Mouse (Mus musculus) heart, embryonic 11.5 days (tissue): ENCODE results near the gene Dock6. TPM values are rescaled to one million over a fixed set of nuclear protein-coding genes. Genes with fewer than 3 reads are reported as not detected.

Experiments used
- ATAC-seq: fragments of 200-750 bp; cut with Nextera tagmentation; replicated peaks from 2 replicates; pipeline ENCODE4 v1.8.0; 2017; ENCODE audit warnings: moderate library complexity; ENCODE audit not compliant: insufficient number of reproducible peaks, low FRiP score, low TSS enrichment
- H3K27ac ChIP-seq: fragments of 300-500 bp; sonication (generic); 2 replicates; pipeline ENCODE4 v1.5.1; 2014; ENCODE audit warnings: mild to moderate bottlenecking, low read depth, low read length
- H3K27me3 ChIP-seq: fragments of 300-500 bp; sonication (generic); 2 replicates; pipeline ENCODE4 v1.6.1; 2014; ENCODE audit warnings: mild to moderate bottlenecking, low read length, mixed read lengths; ENCODE audit not compliant: control insufficient read depth, insufficient read depth
- H3K36me3 ChIP-seq: fragments of 300-500 bp; sonication (generic); 2 replicates; pipeline ENCODE4 v1.6.1; 2014; ENCODE audit warnings: mild to moderate bottlenecking, low read length, moderate library complexity, mixed read lengths; ENCODE audit not compliant: control insufficient read depth, insufficient read depth
- H3K4me1 ChIP-seq: fragments of 300-500 bp; sonication (generic); 2 replicates; pipeline ENCODE4 v1.6.1; 2014; ENCODE audit warnings: low read length; ENCODE audit not compliant: control insufficient read depth, insufficient read depth
- H3K4me2 ChIP-seq: fragments of 300-500 bp; sonication (generic); 2 replicates; pipeline ENCODE4 v1.6.1; 2014; ENCODE audit warnings: mild to moderate bottlenecking, moderate library complexity
- H3K4me3 ChIP-seq: fragments of 300-500 bp; sonication (generic); 2 replicates; pipeline ENCODE4 v1.5.1; 2014; ENCODE audit warnings: low read depth, low read length
- H3K9ac ChIP-seq: fragments of 300-500 bp; sonication (generic); 2 replicates; pipeline ENCODE4 v1.6.1; 2014; ENCODE audit warnings: mild to moderate bottlenecking, low read depth, low read length, moderate library complexity
- H3K9me3 ChIP-seq: fragments of 300-500 bp; sonication (generic); replicated peaks from 2 replicates; pipeline ENCODE4 v1.6.1; 2016; ENCODE audit warnings: low read length; ENCODE audit not compliant: control insufficient read depth
- WGBS: fragments of 180-500 bp; shearing (Covaris S2); extraction: QIAGEN DNeasy Blood & Tissue Kit; methylation state at CpG from one replicate; pipeline ENCODE4 v1.1.7; 2014; ENCODE audit not compliant: insufficient replicate concordance; 5-methylcytosine and 5-hydroxymethylcytosine counted together
- polyA plus RNA-seq: library from polyadenylated mRNA; unstranded; fragments of >200 nt; fragmentation: Nextera tagmentation; extraction: Ambion mirVana; gene quantifications from 2 replicates; pipeline ENCODE4 v1.2.1, GENCODE M21; 2014

Gene Dock6
- polyA plus RNA-seq, 1 experiment from 2014 or later: 50.1 TPM

GRCm38 (mm10) chr9:21759718-21760117 is 92.7 kb downstream of the Dock6 start:
- no peaks in the 10 kb centered on the region for H3K27me3 ChIP-seq
- 1% methylated on average over 20 of the region's 20 CpGs for WGBS
- H3K9ac ChIP-seq: peak overlapping the region; percentile 87
- peak overlapping the region; percentile 89 for H3K4me2 ChIP-seq
- no peaks in the 10 kb centered on the region for H3K9me3 ChIP-seq
- peak overlapping the region; percentile 90 for H3K4me3 ChIP-seq
- H3K36me3 ChIP-seq: peaks cover 6% of the 10 kb centered on the region; the same call in 1 of the 2 replicates
- H3K27ac ChIP-seq: peak overlapping the region; percentile 57; the same call in 1 of the 2 replicates
- ATAC-seq: peak; percentile 6; the same call in 1 of the 2 replicates
- H3K4me1 ChIP-seq: peaks cover 30% of the 10 kb centered on the region

DNA sequence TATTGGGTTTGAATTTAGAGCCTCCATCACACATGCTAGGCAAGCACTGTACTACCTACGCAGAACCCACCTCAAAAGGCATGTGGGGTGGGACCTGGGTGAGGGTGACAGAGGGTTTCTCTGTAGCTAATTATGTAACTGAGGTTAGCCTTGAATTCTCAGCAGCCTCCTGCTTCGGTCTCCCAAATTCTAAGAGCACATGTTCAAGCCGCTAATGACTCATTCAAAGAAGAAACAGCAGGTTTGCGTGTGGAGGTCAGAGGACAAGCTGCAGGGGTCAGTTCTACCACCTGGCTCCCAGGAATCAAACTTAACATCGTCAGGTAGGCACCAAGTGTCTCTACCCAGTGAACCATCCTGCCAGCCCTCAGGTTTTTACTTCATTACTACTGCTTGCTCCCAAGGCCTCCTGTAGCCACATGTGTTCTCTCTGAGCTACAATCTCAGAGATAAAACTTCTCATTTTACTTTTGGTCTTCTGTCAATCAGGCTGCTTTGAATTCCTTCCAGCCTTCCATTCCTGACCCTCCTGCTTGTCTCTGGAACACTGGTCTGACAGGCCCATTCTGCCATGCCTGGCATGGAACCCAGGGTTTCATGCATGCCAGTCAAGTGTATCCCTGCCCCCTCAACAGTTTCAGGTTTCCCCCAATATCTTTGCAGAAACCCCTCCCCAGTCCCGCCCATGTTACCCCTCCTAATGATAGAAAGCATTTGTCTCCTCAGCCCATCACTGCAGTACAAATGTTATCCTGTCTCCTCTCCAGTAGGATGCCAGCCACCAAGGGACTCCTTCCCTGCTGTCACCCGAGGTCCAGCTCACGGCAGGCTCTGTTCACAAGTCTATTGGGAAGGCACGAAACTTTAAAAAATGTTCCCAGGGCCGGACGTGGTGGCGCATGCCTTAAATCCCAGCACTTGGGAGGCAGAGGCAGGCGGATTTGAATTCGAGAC is 93.6 kb downstream of the Dock6 start:
- no peak for ATAC-seq
- Histone ChIP-seq H3K9me3 (no peaks in the 10 kb centered on the region), H3K27me3 (no peaks in the 10 kb centered on the region), H3K4me2 (peak overlapping the region; percentile 89), H3K27ac (no peak overlapping the region), H3K4me1 (peaks cover 34% of the 10 kb centered on the region), H3K36me3 (peaks cover 6% of the 10 kb centered on the region; the same call in 1 of the 2 replicates), H3K4me3 (peak overlapping the region; percentile 90), H3K9ac (0 out of 2 replicates have a peak overlapping the region, but pooled peaks have one; percentile 39)
- 54% methylated on average over 14 of the region's 14 CpGs for WGBS

DNA sequence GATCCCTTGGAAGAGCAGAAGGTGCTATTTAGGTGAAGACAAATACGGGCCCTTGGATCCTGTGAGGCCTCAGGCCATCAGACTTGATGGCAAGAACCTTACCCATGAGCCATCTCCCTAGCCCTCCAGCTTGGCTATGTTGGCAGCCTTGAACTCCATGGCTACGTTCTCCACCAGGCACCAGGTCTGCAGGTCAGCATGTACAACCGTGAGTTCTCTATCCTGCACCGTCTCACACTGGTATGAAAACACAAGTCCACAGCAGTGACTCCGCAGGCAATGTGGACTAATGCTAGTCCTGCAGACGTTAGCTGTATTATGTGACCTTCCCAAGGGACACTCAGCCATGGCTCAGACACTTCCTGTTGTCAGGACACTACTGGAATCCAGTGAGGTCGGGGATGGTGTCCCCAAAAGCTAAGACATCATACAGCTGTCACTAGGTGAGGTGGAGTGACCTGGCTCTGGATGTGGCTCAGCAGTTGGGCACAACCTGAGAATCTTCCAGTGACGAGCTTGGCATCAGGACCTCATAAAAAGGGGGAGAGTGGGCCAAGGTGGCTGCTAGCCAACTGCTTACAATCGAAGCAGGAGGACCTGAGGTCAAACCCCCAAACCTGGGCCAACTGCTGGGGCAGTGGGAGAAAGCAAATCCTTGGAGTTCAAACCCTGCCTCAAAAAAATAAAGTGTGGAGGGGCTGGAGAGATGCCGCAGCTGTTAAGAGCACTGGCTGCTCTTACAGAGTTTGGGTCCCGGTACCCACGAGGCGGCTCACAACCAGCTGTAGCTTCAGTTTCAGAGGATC is 97.7 kb downstream of the Dock6 start:
- Histone ChIP-seq H3K27ac (no peak overlapping the region), H3K27me3 (no peaks in the 10 kb centered on the region), H3K4me2 (no peak overlapping the region), H3K9ac (no peak overlapping the region), H3K4me1 (peaks cover 32% of the 10 kb centered on the region), H3K36me3 (peaks cover 6% of the 10 kb centered on the region; the same call in 1 of the 2 replicates), H3K4me3 (no peak overlapping the region), H3K9me3 (no peaks in the 10 kb centered on the region)
- 78% methylated on average over 13 of the region's 13 CpGs for WGBS
- no peak for ATAC-seq

- Histone ChIP-seq H3K36me3 (peaks cover 8% of the 10 kb centered on the region), H3K9ac (no peak overlapping the region), H3K9me3 (no peaks in the 10 kb centered on the region), H3K4me1 (peaks cover 29% of the 10 kb centered on the region), H3K27ac (no peak overlapping the region), H3K27me3 (no peaks in the 10 kb centered on the region), H3K4me2 (no peak overlapping the region), H3K4me3 (no peak overlapping the region)
- 71% methylated on average over 2 of the region's 2 CpGs for WGBS
- no peak for ATAC-seq
Measured at GRCm38 (mm10) chr9:21754003-21754402, 98.4 kb downstream of the Dock6 start.

DNA sequence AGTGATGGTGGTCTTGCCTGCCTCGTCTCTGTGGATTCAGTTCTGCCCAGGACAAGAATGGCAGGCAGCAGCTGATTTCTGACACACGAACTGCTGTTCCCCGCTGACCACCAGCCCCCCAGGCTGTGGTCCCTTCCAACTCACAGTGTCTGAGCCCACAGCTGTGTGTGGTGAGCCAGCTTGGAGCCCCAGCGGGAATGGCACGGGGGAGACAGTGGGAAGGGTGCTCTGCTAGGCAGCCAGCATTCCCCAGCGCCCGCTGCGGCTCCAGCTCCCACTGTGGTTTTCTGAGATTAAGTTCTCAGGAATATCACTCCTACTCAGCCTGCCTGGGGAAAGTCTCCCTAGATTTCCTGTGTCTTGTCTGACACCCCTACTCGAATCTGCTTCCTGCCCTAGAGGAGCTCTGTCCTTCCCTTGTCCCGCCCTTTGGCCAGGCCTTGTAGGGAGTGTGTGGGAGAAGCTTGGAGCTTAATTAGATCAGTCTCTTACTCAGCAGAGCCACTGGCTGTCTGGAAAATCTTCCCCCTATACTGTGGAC is 100.1 kb downstream of the Dock6 start:
- 0 out of 2 replicates have a peak overlapping the region, but pooled peaks have one; percentile 1 for H3K9ac ChIP-seq
- peak overlapping the region; percentile 71 for H3K27ac ChIP-seq
- no peak overlapping the region for H3K4me3 ChIP-seq
- H3K4me1 ChIP-seq: peaks cover 38% of the 10 kb centered on the region
- H3K4me2 ChIP-seq: no peak overlapping the region
- ATAC-seq: peak; percentile 35
- no peaks in the 10 kb centered on the region for H3K27me3 ChIP-seq
- H3K9me3 ChIP-seq: no peaks in the 10 kb centered on the region
- WGBS: 47% methylated on average over 10 of the region's 10 CpGs
- peaks cover 12% of the 10 kb centered on the region for H3K36me3 ChIP-seq

DNA sequence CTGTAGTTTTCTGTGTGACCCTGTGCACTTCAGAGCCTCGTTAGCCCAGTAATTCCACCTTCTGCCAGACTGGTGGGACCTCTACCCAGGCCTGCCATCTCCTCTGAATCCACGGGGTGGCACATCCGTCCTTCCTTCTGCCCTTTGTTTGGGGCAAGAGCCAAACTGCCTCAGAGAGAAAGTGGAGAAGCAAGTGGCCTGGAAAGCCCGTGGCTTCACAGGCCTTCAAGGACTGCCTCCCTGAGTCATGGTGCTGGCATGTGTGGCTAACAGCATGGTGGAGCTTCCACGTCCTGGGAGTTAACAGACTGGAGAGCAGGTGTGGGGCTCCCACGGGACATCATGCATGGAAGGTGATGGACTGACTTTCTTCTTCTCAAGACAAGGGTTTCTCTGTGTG is 101.1 kb downstream of the Dock6 start:
- ATAC-seq: no peak
- H3K4me1 ChIP-seq: peaks cover 41% of the 10 kb centered on the region

GRCm38 (mm10) chr9:21750370-21750769 is 102.1 kb downstream of the Dock6 start:
- 85% methylated on average over 3 of the region's 3 CpGs for WGBS
- Histone ChIP-seq H3K4me3 (no peak overlapping the region), H3K4me2 (no peak overlapping the region), H3K9ac (no peak overlapping the region), H3K4me1 (peaks cover 41% of the 10 kb centered on the region), H3K36me3 (peaks cover 26% of the 10 kb centered on the region), H3K9me3 (no peaks in the 10 kb centered on the region), H3K27me3 (no peaks in the 10 kb centered on the region), H3K27ac (no peak overlapping the region)
- ATAC-seq: no peak

More for the DNA sequence above, 101.1 kb downstream of the Dock6 start:
- H3K9me3 ChIP-seq: no peaks in the 10 kb centered on the region
- H3K36me3 ChIP-seq: peaks cover 18% of the 10 kb centered on the region
- 66% methylated on average over 6 of the region's 6 CpGs for WGBS
- H3K4me3 ChIP-seq: no peak overlapping the region
- no peak overlapping the region for H3K27ac ChIP-seq
- no peak overlapping the region for H3K4me2 ChIP-seq
- no peaks in the 10 kb centered on the region for H3K27me3 ChIP-seq
- no peak overlapping the region for H3K9ac ChIP-seq
